Mouse (Mus musculus) lung, adult 2 months (tissue): ENCODE results near the gene Rps6kb1.

Source experiments
- CTCF ChIP-seq: fragments of 200-500 bp; IDR thresholded peaks from 2 replicates; pipeline ENCODE4 v1.5.1; 2011; ENCODE audit warnings: mild to moderate bottlenecking, low read length, control low read depth; ENCODE audit not compliant: insufficient read depth
- POLR2A ChIP-seq: fragments of 200-500 bp; IDR thresholded peaks from 2 replicates; pipeline ENCODE4 v1.6.1; 2011; ENCODE audit warnings: low read depth, mild to moderate bottlenecking, control low read depth, low read length, borderline replicate concordance; ENCODE audit errors: extremely low read depth

DNA sequence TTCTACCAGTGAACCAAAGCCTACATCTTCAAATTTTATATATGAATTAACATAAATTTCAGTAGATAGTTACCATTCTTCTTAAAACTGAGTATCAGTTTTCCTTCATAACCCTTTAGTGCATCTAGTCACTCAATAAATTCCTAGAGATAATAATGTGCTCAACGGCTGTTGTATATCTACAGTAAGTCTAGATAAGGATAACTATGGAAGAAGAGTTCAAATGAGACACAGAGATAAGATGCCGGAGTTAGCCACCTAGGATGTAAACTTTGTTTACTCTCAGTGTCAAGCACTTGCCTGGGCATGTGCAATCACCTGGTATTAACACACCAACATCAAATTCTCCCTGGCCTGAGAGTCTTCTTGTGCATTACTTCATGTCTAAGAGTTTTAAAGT is 37.3 kb downstream of the Rps6kb1 start:
- TF ChIP-seq CTCF (no peak), POLR2A (no peak)
